Mouse (Mus musculus) liver, adult 2 months (tissue): ENCODE measurements at regions not wholly inside any gene's neighbourhood (a gene's known extent, or its start where the extent isn't known, plus 50 kb on each side); places are given as distances from the start of the nearest gene placed in this dataset.

Experiments used
- DNase-seq: peaks from one replicate; pipeline ENCODE4 v3.0.0-alpha.2; 2011; ENCODE audit warnings: low read depth, low spot score; ENCODE audit errors: extremely low read depth
- H3K27ac ChIP-seq: fragments of 200-500 bp; replicated peaks from 2 replicates; pipeline ENCODE4 v1.5.1; 2012; ENCODE audit warnings: low read depth, mild to moderate bottlenecking, control low read depth, inconsistent platforms, low read length; ENCODE audit not compliant: insufficient read depth
- H3K27me3 ChIP-seq: fragments of 200-500 bp; 2 replicates; pipeline ENCODE4 v1.6.1; 2012; ENCODE audit warnings: mild to moderate bottlenecking, moderate library complexity, low read length, inconsistent platforms; ENCODE audit not compliant: control insufficient read depth, insufficient read depth
- H3K36me3 ChIP-seq: fragments of 200-500 bp; 2 replicates; pipeline ENCODE4 v1.6.1; 2012; ENCODE audit warnings: low read length, inconsistent platforms; ENCODE audit not compliant: control insufficient read depth, insufficient read depth
- H3K4me1 ChIP-seq: fragments of 200-500 bp; 2 replicates; pipeline ENCODE4 v1.6.1; 2011; ENCODE audit warnings: low read length; ENCODE audit not compliant: control insufficient read depth, insufficient read depth
- H3K4me3 ChIP-seq: fragments of 200-500 bp; 2 replicates; pipeline ENCODE4 v1.5.1; 2011; ENCODE audit warnings: low read depth, mild to moderate bottlenecking, control low read depth, low read length, moderate library complexity; ENCODE audit not compliant: insufficient read depth
- H3K79me2 ChIP-seq: fragments of 200-500 bp; 2 replicates; pipeline ENCODE4 v1.6.1; 2012; ENCODE audit warnings: inconsistent platforms, mild to moderate bottlenecking, low read length, moderate library complexity; ENCODE audit not compliant: control insufficient read depth, insufficient read depth
- H3K9ac ChIP-seq: fragments of 200-500 bp; 2 replicates; pipeline ENCODE4 v1.6.1; 2012; ENCODE audit warnings: low read depth, mild to moderate bottlenecking, control low read depth, inconsistent platforms, low read length
- CTCF ChIP-seq: fragments of 200-500 bp; IDR thresholded peaks from 2 replicates; pipeline ENCODE4 v1.5.1; 2011; ENCODE audit warnings: low read depth, low read length, control low read depth
- POLR2A ChIP-seq: fragments of 200-500 bp; IDR thresholded peaks from 2 replicates; pipeline ENCODE4 v1.6.1; 2011; ENCODE audit warnings: low read length, control low read depth; ENCODE audit not compliant: insufficient read depth; ENCODE audit errors: extremely low read depth
- WGBS: fragments of 180-500 bp; shearing (Covaris S2); methylation state at CpG from one replicate; pipeline ENCODE4 v1.1.7; 2018; 5-methylcytosine and 5-hydroxymethylcytosine counted together

DNA sequence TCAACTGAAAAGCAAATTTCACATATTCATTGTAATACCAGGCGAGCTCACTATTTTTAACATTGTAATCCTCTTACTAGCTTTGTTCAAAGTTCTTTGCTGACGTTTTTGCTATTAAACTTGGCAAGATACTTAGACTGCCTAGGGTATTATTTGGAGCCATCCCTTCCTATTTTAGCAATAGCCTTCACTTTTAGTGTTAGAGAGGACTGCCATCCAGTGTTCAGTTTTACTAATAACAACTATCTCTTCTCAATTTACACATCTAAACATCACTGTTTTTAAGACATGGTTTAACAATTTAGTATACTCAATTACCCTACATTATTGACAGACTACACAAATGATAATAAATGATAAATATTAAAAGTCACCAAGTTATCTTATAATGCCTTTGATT, 349.8 kb downstream of the 4932411N23Rik start:
- DNase-seq, result peak; percentile 0
- no peak overlapping the region for H3K27ac ChIP-seq
- H3K4me3 ChIP-seq, result no peak overlapping the region
- H3K79me2 ChIP-seq, result no peaks in the 10 kb centered on the region
- no peak overlapping the region for H3K9ac ChIP-seq
- whole genome bisulfite sequencing, result 32% methylated on average over 2 of the region's 2 CpGs
- TF ChIP-seq CTCF, result no peak
- no peak for TF ChIP-seq POLR2A
- H3K4me1 ChIP-seq, result no peaks in the 10 kb centered on the region
- H3K27me3 ChIP-seq, result no peaks in the 10 kb centered on the region
- no peaks in the 10 kb centered on the region for H3K36me3 ChIP-seq
